Mouse (Mus musculus): ENCODE measurements around the gene Tbc1d22a. TPM values are rescaled to one million over a fixed set of nuclear protein-coding genes. Genes with fewer than 3 reads are reported as not detected.
A peak's percentile ranks its signal among the peaks of the same experiment; 100 is the strongest.

Tbc1d22a gene
- total and polyA plus RNA-seq, 3 experiments, result 15.1 to 21.1 TPM; not detected in 1

- Histone ChIP-seq H3K4me3 (ENCODE audit: control insufficient read depth in 1 of 2, insufficient read depth in 1 of 2, low read depth in 2 of 2, low read length in 2 of 2) (no peak overlapping the region), H3K79me2 (ENCODE audit: control insufficient read depth, insufficient read depth, low read length, poor library complexity) (no peaks in the 10 kb centered on the region), H3K9ac (ENCODE audit: control insufficient read depth, low read depth, low read length, poor library complexity, severe bottlenecking) (no peak overlapping the region), H3K27ac (ENCODE audit: control insufficient read depth, low read depth, low read length) (no peak overlapping the region), H3K9me3 (replicated peaks; ENCODE audit: insufficient read depth, low read length) (no peaks in the 10 kb centered on the region), H3K4me1 (ENCODE audit: control insufficient read depth in 1 of 2, insufficient read depth in 2 of 2, low read length in 2 of 2) (peaks cover 0 to 2% of the 10 kb centered on the region in 2 experiments; a peak in 1 of 4 replicates), H3K27me3 (ENCODE audit: control insufficient read depth in 1 of 2, insufficient read depth in 2 of 2, low read length in 2 of 2) (no peaks in the 10 kb centered on the region), H3K36me3 (ENCODE audit: control insufficient read depth in 1 of 2, insufficient read depth in 2 of 2, low read length in 2 of 2) (no peaks in the 10 kb centered on the region)
- TF ChIP-seq NELFE (IDR thresholded peaks at IDR 0.05; ENCODE audit: low read depth, low read length), result no peak
- TF ChIP-seq USF1 (IDR thresholded peaks at IDR 0.05; ENCODE audit: low read depth, low read length), result peak; percentile 53; the same call in 1 of the 2 replicates
- TF ChIP-seq HCFC1 (IDR thresholded peaks at IDR 0.05; ENCODE audit: low read depth, low read length), result no peak
- TF ChIP-seq KAT2A (conservative IDR thresholded peaks at IDR 0.05; ENCODE audit: low read depth, low read length), result no peak
- DNase-seq (ENCODE audit: low read depth, low spot score), result peak; percentile 13
These were observed 281.9 kb downstream of the Tbc1d22a start for GRCm38 (mm10) chr15:86496209-86496608.

- Histone ChIP-seq H3K4me1 (ENCODE audit: control insufficient read depth in 1 of 2, insufficient read depth in 2 of 2, low read length in 2 of 2) (peaks cover 0 to 2% of the 10 kb centered on the region in 2 experiments; a peak in 1 of 4 replicates), H3K9ac (ENCODE audit: control insufficient read depth, low read depth, low read length, poor library complexity, severe bottlenecking) (no peak overlapping the region), H3K36me3 (ENCODE audit: control insufficient read depth in 1 of 2, insufficient read depth in 2 of 2, low read length in 2 of 2) (no peaks in the 10 kb centered on the region), H3K4me3 (ENCODE audit: control insufficient read depth in 1 of 2, insufficient read depth in 1 of 2, low read depth in 2 of 2, low read length in 2 of 2) (no peak overlapping the region), H3K27ac (ENCODE audit: control insufficient read depth, low read depth, low read length) (no peak overlapping the region), H3K9me3 (replicated peaks; ENCODE audit: insufficient read depth, low read length) (no peaks in the 10 kb centered on the region), H3K27me3 (ENCODE audit: control insufficient read depth in 1 of 2, insufficient read depth in 2 of 2, low read length in 2 of 2) (no peaks in the 10 kb centered on the region), H3K79me2 (ENCODE audit: control insufficient read depth, insufficient read depth, low read length, poor library complexity) (no peaks in the 10 kb centered on the region)
- TF ChIP-seq TCF12 (IDR thresholded peaks at IDR 0.05; ENCODE audit: low read depth, low read length) (no peak), ZC3H11A (IDR thresholded peaks at IDR 0.05; ENCODE audit: low read depth, low read length) (no peak), GABPA (IDR thresholded peaks at IDR 0.05; ENCODE audit: low read depth, low read length) (no peak), RAD21 (IDR thresholded peaks at IDR 0.05; ENCODE audit: low read depth, low read length) (no peak), MAZ (IDR thresholded peaks at IDR 0.05; ENCODE audit: low read depth, low read length) (no peak)
- DNase-seq (ENCODE audit: low read depth, low spot score), result no peak
These were observed 282.4 kb downstream of the Tbc1d22a start for GRCm38 (mm10) chr15:86496646-86497045.

GRCm38 (mm10) chr15:86500536-86500935, 286.3 kb downstream of the Tbc1d22a start:
- Histone ChIP-seq H3K9ac (ENCODE audit: control insufficient read depth, low read depth, low read length, poor library complexity, severe bottlenecking) (no peak overlapping the region), H3K4me3 (ENCODE audit: control insufficient read depth in 1 of 2, insufficient read depth in 1 of 2, low read depth in 2 of 2, low read length in 2 of 2) (no peak overlapping the region), H3K27me3 (ENCODE audit: control insufficient read depth in 1 of 2, insufficient read depth in 2 of 2, low read length in 2 of 2) (no peaks in the 10 kb centered on the region), H3K79me2 (ENCODE audit: control insufficient read depth, insufficient read depth, low read length, poor library complexity) (no peaks in the 10 kb centered on the region), H3K4me1 (ENCODE audit: control insufficient read depth in 1 of 2, insufficient read depth in 2 of 2, low read length in 2 of 2) (no peaks in the 10 kb centered on the region), H3K36me3 (ENCODE audit: control insufficient read depth in 1 of 2, insufficient read depth in 2 of 2, low read length in 2 of 2) (no peaks in the 10 kb centered on the region), H3K27ac (ENCODE audit: control insufficient read depth, low read depth, low read length) (no peak overlapping the region), H3K9me3 (replicated peaks; ENCODE audit: insufficient read depth, low read length) (no peaks in the 10 kb centered on the region)
- DNase-seq (ENCODE audit: low read depth, low spot score), result no peak
- no peak for TF ChIP-seq E2F4 (IDR thresholded peaks at IDR 0.05; ENCODE audit: borderline replicate concordance, low read depth, low read length)

All from MEL (cell line).